Mouse (Mus musculus) kidney, postnatal 25 days (tissue): ENCODE data around the gene Oca2.

ENCODE experiments used
- DNase-seq, 2 experiments: peaks; one replicate each; pipeline ENCODE4 v3.0.0; 2021; ENCODE audit warnings: mixed read lengths in 2 of 2

Oca2 gene

GRCm38 (mm10) chr7:56239543-56239942 is at the start of gene Oca2:
Oca2 (plus strand) TSS chr7:56239760.
- DNase-seq, result no peak

DNA sequence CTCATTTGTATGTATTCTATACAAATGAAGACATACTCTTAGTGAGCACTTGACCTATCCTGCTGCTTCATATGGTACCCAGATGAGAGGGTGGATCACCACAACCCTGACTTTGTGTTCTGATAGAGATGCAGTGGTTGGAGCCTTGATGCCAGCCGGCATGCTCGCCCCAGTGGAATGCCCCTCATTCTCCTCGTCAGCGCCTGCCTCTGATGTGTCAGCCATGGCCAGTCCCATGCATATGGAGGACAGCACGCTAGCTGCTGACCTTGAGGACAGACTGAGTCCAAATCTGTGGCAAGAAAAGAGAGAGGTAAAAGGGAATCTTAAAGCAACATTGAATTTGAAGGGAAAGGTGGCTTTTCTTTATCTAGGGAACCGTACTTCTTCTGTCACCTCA is 48.5 kb upstream of the Oca2 start:
- DNase-seq, result no peak

- DNase-seq, result no peak
Observed at GRCm38 (mm10) chr7:56191661-56192060, 47.9 kb upstream of the Oca2 start.

DNA sequence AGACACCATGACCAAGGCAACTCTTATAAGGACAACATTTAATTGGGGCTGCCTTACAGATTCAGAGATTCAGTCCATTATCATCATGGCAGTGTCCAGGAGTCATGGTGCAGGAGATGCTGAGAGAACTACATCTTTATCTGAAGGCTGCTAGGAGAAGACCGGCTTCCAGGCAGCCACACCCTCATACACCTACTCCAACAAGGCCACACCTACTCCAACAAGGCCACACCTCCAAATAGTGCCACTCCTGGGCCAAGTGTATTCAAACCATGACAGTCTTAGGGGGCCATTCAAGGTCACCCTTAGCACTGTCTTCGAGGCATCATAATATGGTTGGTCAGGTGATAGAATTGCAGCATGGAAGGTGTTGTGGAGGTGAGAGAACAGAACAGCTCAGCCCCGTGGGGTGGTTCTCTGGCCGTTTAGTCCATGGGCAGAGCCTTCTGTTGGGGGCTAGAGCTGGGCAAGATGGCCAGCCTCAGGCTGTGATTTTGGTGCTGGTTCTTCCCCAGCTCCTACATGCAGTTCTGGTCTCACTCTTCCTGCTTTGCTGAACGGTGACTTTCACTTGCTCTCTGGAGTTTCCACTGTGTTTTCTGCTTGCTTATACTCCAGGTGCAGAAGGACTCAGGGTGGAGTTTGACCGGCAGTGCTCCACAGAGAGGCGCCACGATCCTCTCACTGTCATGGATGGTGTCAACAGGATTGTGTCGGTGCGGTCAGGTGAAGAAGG is 37.9 kb upstream of the Oca2 start:
- DNase-seq, result no peak

DNA sequence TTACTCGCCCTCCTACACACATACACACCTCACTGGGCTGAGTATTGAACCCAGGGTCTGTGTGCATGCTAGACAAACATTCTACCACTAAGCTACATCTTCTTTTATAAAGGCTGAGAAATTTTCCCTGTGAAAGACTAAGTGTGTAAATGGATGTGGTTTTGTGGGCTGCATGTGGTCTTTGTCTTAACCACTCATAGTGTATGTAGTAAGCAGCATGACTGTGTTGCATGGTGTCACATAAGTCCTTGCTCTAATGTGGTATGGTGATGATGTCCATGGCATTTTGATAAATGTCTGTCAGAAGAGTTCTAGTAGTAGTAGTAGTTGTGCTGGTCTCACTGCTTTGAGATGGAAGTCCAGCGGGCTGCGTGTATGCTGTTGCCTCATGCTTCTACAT is 36.7 kb upstream of the Oca2 start:
- no peak for DNase-seq

DNA sequence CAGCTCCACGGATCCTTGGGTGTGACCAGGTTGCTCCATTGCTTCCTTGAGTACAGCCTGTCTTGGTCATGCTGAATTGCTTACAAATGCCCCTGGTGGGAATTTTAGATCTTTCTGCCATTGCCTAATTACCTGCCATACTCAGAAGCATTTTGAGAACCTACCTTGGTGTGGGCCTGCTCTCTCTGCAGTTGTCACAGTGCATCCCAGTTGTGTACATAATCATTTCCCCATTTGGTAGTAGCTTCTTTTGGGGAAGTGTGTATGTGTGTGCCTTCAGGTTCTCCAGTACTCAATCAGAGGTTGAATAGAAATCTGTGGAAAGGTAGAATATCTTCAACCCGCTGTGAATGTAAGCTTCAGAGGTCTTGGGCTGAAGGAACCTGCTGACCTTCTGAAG is 36.3 kb upstream of the Oca2 start:
- no peak for DNase-seq

- no peak for DNase-seq
Observed at GRCm38 (mm10) chr7:56204877-56205276, 34.7 kb upstream of the Oca2 start.

GRCm38 (mm10) chr7:56220811-56221210 is 18.7 kb upstream of the Oca2 start:
- no peak for DNase-seq

GRCm38 (mm10) chr7:56235794-56236423 is 3.7 kb upstream of the Oca2 start:
- DNase-seq, result no peak

- DNase-seq, result no peak
Observed at GRCm38 (mm10) chr7:56236617-56237016, 2.9 kb upstream of the Oca2 start.

GRCm38 (mm10) chr7:56254568-56254967 is 15.0 kb downstream of the Oca2 start:
- DNase-seq, result no peak

GRCm38 (mm10) chr7:56257875-56258441 is 18.4 kb downstream of the Oca2 start:
- no peak for DNase-seq

GRCm38 (mm10) chr7:56277506-56277905 is 37.9 kb downstream of the Oca2 start:
- no peak for DNase-seq

GRCm38 (mm10) chr7:56291468-56292115 is 52.0 kb downstream of the Oca2 start:
- DNase-seq, result peak in 1 of 2 experiments; percentile 75

- DNase-seq, result no peak
Observed at GRCm38 (mm10) chr7:56304408-56304807, 64.8 kb downstream of the Oca2 start.

DNA sequence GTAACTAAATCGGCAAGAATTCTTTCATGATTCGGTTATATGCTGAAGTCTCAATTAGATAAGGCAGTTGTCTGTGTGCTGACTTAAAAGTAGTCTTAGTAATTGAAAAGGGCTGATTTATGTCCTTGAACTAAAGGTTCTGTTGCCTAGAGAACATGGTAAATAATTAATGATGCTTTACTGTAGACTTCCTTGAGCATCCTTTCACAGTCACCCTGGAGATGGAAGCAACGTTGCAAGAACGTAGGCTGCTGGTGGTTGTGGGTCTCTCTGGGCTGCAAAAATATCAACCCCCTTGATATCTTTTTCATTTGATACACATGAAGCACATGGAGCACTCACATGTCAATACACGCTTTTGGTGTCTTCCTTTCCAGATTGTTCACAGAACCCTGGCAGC is 74.8 kb downstream of the Oca2 start:
- no peak for DNase-seq

DNA sequence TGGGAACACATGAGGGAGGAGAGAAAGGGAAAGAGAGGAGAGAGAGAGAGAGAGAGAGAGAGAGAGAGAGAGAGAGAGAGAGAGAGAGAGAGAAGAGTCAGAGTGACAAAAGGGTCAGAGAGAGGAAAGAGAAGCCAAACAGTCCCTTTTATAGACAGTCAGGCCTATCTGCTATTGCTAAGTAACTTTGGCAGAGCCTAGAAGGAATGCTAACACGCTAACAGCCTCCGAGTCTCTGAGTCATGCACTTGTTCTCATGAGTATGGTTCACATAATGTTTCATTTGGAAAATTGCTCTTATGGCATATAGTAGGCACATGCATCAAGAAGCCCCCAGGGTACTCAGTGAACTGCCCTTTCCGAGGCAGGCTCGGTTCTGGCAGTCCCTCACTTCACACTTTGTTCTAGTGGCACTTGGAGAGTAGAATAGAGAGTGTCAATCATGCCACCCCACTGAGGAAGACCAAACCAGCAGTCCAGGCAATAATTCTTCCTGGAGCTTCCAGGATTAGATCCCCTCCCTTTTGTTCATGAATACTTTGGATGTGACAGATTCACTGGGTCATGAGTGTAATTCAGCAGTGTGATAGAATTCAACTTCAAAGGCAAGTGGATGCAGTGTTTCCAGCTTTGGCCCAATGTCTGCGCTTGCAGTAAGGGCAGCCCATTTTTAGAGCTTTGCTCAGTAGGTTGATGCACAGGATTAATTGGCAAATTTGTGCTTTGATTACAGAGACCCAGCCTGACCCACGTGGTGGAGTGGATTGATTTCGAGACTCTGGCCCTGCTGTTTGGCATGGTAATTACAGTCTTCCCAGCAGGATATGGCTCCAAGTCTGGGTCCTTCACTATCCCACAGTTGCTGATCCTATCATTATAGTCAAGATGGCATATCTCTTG is 76.3 kb downstream of the Oca2 start:
- no peak for DNase-seq

GRCm38 (mm10) chr7:56327738-56328137 is 88.2 kb downstream of the Oca2 start:
- DNase-seq, result no peak

DNA sequence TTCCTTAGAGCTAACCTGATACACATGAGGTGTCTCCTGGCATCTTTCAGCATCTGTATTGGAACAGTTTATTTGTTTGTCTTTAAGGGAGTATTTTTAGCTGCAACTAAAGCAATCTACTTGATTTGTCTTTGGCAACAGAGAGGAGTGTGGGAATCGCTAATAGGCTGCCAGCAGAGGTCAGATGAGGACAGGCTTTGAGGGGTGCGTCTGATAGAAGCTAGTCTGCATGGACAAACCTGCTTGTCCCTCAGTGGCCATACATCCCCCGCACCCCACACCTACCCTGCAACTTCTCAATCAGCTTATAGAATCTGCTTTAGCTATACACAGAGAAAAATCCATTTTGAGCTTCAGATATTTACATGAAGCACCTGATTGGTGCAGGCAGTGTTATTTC is 109.0 kb downstream of the Oca2 start:
- no peak for DNase-seq

DNA sequence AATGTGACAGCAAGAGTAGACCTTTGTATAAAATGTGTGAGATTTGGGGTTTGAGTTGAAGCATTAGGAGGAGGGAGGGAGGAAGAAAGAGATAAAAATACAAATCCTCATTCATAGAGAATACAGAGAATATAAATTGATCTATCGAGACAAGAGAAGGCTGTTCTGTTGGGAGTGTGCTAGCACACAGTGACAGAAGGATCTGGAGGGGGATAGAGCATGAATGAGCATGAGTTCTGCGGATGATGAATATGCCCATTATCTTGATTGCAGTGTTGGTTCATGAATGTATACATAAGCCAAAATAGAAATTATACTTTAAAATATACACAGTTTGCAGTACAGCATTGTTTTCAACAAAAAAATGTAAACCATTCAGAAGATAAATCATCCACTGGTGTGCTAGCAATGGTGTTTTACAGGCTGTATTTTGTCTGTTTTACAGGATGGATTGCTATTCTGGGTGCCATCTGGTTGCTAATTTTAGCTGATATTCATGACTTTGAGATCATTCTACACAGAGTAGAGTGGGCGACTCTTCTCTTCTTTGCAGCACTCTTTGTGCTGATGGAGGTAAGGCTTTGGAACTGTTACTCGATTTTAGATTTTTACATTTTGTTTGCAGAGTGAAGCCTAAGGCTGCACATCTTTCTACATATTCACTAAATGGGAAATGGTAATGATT is 117.2 kb downstream of the Oca2 start:
- no peak for DNase-seq

DNA sequence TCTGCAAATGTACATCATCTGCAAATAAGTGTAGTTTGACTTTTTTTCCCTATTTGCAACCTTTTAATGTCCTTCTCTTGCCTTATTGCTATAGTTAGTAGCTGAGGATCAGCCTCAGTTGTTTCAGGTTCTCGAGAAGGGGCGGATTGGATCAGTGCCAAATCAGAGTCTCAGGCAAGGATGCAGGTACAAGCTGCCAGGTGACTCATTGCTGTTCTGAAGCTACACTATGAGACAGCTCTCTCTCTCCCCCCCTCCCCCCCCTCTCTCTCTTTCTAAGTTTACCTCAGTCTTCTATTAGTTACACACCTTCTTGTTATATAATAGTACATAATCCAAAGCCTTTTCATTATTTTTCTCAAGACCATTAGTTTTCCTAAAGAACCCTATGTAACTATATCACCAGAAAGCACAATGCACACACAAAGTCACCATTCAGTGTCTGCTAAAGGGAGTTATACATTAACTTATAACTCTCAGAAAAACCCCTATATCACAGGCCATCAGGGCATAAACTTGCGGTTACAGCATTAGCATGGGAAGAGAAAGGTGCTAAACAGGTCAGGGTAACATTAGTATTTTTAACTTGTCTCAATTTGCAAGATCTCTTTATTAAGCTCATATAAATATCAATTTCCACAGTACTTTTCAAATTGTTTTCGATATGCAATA is 142.3 kb downstream of the Oca2 start:
- no peak for DNase-seq

DNA sequence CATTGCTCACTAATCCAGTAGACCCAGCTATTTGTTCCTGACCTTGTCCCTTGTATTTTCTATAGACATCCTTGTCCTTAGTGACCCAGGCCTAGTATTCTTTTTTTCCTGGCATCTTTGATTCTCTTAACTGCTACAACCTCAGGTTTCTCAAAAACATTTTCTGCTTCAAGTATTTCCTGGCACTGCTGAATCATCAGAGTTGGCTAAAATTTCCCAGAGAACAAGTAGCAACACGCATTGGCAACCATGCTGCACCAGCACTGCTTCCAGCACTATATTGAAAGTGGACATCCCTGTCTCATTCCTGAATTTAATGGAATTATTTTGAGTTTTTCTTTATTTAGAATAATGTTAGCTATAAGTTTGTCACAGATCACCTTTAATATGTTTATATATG is 143.1 kb downstream of the Oca2 start:
- no peak for DNase-seq
